Mouse (Mus musculus) erythroblast, adult 5-6 weeks (primary cell): ENCODE data around the gene Myh14. TPM values are rescaled to one million over a fixed set of nuclear protein-coding genes. Genes with fewer than 3 reads are reported as not detected.

Source experiments
- ATAC-seq: replicated peaks from 2 replicates; pipeline ENCODE4 v1.8.0; 2016; ENCODE audit warnings: moderate number of reproducible peaks, mild to moderate bottlenecking, moderate TSS enrichment, inconsistent platforms; ENCODE audit not compliant: poor library complexity, low FRiP score, severe bottlenecking
- total RNA-seq, 2 experiments: library from RNA; stranded (forward) in 1 of 2; stranded (reverse) in 1 of 2; fragments of 150-400 nt in 1 of 2; fragments of 200-764, 138-1000 nt in 1 of 2; gene quantifications; 2 replicates each; pipeline versions ENCODE4 v1.2.3 to v1.2.4; 2015 to 2017; ENCODE audit warnings: low replicate concordance in 2 of 2

Myh14 gene
- total RNA-seq, 2 experiments from 2014 or later: not detected

GRCm38 (mm10) chr7:44604139-44604606, 66.5 kb downstream of the Myh14 start:
- ATAC-seq: no peak

- no peak for ATAC-seq
Measured at GRCm38 (mm10) chr7:44603186-44603855, 67.3 kb downstream of the Myh14 start.

- no peak for ATAC-seq
Measured at GRCm38 (mm10) chr7:44602443-44602842, 68.2 kb downstream of the Myh14 start.

GRCm38 (mm10) chr7:44601646-44602045, 69.0 kb downstream of the Myh14 start:
- ATAC-seq: no peak

- ATAC-seq: no peak
Measured at GRCm38 (mm10) chr7:44600691-44601262, 69.9 kb downstream of the Myh14 start.

- ATAC-seq: no peak
Measured at GRCm38 (mm10) chr7:44598336-44598735, 72.3 kb downstream of the Myh14 start.

GRCm38 (mm10) chr7:44597666-44598065, 73.0 kb downstream of the Myh14 start:
- ATAC-seq: no peak

- ATAC-seq: no peak
Measured at GRCm38 (mm10) chr7:44596996-44597538, 73.6 kb downstream of the Myh14 start.

GRCm38 (mm10) chr7:44596051-44596450, 74.6 kb downstream of the Myh14 start:
- ATAC-seq: no peak

- no peak for ATAC-seq
Measured at GRCm38 (mm10) chr7:44595131-44595561, 75.5 kb downstream of the Myh14 start.

- no peak for ATAC-seq
Measured at GRCm38 (mm10) chr7:44594291-44594690, 76.4 kb downstream of the Myh14 start.

- ATAC-seq: no peak
Measured at GRCm38 (mm10) chr7:44593775-44594174, 76.9 kb downstream of the Myh14 start.

GRCm38 (mm10) chr7:44593051-44593450, 77.6 kb downstream of the Myh14 start:
- no peak for ATAC-seq

- no peak for ATAC-seq
Measured at GRCm38 (mm10) chr7:44591348-44592116, 79.1 kb downstream of the Myh14 start.

GRCm38 (mm10) chr7:44590402-44591347, 80.0 kb downstream of the Myh14 start, which contains the start of gene Kcnc3:
Gene Kcnc3 (plus strand): TSS chr7:44590664.
- peak; percentile 52; the same call in 1 of the 2 replicates for ATAC-seq

GRCm38 (mm10) chr7:44589946-44590345, 80.7 kb downstream of the Myh14 start:
- no peak for ATAC-seq

GRCm38 (mm10) chr7:44589149-44589548, 81.5 kb downstream of the Myh14 start:
- ATAC-seq: no peak

- no peak for ATAC-seq
Measured at GRCm38 (mm10) chr7:44588338-44588737, 82.3 kb downstream of the Myh14 start.

- no peak for ATAC-seq
Measured at GRCm38 (mm10) chr7:44587676-44588075, 83.0 kb downstream of the Myh14 start.
